Mouse (Mus musculus) fibroblast of lung, adult 2 months (primary cell): ENCODE measurements around the gene Olfr222.
"Not testable (repeated sequence)": the region's sequence is repeated elsewhere in the genome, so short reads cannot be mapped to it uniquely, and the experiment has no call there.

Experiments
- DNase-seq: peaks from one replicate; pipeline ENCODE4 v3.0.0-alpha.2; 2011; ENCODE audit warnings: low read depth

Gene Olfr222

DNA sequence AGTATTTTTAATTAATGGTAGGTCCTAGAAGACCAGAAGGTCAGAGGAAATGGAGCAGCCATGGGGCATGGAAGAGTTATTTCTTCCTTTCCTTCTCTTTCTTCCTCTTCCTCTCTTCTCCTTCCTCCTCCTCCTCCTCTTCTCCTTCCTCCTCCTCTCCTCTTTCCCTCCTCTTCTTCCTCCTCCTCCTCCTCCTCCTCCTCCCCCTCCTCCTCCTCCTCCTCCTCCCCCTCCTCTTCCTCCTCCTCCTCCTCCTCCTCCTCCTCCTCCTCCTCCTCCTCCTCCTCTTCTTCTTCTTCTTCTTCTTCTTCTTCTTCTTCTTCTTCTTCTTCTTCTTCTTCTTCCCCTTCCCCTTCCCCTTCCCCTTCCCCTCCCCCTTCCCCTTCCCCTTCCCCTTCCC, at the start of gene Olfr222:
Olfr222 (minus strand) TSS at position 101 of the 400 bp plus-strand sequence.
- DNase-seq: not testable (repeated sequence)

DNA sequence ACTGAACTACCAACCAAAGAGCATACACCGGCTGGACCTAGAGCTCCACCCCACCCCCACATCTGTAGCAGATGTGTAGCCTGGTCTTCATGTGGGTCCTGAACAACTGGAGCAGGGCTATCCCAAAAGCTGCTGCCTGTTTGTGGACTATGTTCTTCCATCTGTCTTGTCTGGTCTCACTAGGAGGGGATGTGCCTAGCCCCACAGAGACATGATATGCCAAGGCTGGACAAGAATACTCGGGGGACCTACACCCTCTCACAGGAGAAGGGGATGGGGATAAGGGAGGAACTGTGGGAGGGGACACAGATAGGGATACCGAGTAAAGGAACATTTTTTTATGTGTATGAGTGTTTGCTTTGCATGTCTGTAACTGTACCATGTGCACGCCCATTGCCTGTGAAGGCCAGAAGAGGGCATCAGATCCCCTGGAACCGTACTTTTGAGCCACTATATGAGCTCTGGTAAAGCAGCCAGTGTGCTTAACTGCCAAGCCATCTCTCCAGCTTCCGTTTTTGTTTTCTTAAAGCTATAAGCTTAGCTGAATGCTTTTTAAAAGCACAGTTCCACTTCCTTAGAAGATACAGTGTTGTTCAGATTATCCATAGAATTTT, 48.1 kb upstream of the Olfr222 start:
- DNase-seq: no peak

DNA sequence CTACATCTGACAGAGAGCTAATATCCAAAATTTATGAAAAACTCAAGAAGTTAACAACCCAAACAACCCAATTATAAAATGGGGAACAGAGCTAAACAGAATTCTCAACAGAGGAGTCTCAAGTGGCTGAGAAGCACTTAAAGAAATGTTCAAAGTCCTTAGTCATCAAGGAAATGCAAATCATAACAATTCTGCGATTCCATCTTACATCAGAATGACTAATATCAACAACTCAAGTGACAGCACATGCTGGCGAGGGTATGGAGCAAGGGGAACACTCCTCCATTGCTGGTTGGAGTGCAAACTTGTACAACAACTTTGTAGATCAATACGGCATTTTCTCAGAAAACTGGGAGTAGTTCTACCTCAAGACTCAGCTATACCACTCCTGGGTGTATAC, 46.2 kb upstream of the Olfr222 start:
- no peak for DNase-seq

DNA sequence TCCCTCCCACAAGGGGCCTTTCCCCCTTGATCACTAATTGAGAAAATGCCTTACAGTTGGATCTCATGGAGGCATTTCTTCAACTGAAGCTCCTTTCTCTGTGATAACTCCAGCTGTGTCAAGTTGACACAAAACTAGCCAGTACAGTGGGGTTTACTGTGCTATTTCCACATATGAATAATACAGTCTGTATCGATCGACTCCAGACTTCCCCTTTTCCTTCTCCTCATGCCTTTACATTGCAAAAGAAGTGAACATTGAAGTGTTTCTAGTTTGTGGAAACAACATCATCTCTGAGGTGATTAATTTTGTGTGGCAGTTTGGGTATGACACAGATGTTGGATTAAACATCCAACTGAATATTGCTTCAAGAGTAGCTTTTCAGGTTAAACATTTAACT, 41.0 kb upstream of the Olfr222 start:
- DNase-seq: not testable (repeated sequence)

DNA sequence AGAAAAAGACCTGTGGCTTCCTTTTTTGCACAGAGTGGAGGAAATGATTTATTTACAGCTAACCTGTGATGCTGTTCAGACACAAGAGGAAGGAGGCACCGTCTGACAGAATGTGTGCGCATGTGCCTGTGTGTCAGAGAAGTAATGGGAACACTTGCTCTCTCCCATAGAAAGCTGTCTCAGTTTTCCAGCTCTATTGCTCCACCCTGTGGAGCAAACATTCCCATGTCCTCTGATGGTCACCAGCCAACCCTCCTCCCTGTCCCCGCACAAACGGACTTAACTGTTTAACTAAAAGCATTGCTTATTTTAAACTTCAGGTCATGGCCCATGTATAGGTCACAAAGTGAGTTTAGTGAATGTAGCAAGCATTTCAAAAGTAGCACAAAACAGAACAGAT, 38.1 kb upstream of the Olfr222 start:
- DNase-seq: peak; percentile 63

DNA sequence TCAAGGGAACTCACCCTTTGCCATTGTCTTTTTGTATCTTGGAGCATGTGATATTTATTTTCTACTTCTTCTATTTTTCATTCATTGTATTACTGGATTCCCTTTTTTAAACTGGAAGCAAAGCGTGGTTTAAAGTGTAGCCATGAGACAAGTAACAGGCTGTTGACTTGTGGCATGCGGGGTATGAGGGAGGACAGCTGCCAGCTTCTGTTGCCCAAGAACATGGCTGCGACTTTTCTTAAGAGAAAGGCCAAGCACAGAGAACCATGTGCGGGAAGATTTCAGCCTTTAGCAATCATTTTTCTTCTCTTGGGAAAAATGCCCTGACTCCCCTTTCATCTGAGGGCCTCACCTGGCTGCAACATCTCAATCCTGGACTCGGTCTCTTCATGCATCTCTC, 35.6 kb upstream of the Olfr222 start:
- DNase-seq: no peak

DNA sequence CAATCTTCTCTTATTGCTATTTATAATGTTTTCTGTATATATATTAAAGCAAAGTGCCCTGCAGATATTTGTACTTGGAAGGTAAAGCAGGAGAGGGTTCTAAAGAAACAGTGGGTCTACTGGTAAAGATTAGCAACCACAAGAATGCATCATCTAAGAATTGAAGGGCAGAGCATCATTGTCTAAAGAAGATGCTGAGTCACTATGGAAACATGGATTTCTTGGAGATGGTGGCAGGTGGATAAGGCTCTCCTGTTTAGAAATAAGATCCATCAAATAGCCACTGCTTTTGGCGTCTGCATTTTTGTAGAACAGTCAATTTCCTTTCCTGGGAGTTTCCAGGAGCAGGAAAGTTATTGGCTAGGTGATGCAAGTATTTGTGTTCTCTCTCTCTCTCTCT, 26.3 kb upstream of the Olfr222 start:
- no peak for DNase-seq

DNA sequence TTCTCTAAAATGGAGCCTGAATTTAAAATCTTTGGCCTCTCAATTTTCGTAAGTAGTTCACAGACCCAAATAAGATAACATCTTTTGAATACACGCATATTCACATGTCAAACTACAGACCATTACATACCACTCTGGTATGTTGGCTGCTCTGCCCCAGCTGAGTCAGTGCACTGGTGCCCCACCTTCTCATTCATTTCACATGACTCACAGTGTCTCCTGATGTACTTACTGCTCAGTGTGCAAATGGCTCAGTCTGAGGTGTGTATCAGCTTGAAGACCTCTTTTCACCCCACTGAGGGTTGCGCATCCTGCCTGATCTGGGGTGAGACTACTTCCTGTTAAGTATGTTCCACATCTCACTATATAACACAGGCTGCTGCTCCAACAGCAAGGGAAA, 24.8 kb upstream of the Olfr222 start:
- DNase-seq: peak; percentile 75

DNA sequence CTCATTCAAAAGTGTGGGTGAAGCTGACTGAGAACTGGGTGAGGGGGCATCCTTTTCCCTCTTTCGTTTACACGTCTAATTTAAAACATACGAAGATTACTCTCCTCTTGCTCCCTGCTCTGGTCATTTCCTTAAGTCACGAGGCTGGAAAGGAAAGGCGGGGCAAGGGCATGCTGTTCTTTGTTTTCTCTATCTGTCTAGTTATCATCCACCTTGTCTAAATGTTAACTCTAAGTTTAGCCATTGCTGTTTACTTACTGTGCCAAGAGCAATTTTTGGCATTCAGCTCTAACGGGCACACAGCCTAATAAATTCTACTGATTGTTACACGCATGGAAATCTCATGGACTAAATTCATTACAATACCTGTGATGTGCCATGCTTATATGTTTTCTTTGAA, 23.2 kb upstream of the Olfr222 start:
- no peak for DNase-seq

DNA sequence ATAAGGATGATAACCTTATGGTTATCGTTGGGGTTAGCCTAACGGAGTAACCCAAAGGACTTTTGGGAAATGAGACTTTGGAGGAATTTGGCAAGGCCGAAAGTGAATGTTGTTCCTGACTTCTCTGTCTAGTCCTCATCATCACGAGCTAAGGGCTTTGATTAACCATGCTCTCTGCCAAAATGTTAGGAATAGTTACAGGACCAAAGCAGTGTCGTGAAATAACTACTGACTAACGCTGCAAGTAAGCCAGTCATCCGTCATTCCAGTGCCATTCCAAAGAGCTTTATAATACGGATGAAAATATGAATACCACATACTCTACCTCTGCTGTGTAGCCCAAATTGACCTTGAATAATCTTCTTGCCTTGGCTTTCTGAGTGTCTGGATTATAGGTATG, 20.9 kb upstream of the Olfr222 start:
- DNase-seq: no peak

DNA sequence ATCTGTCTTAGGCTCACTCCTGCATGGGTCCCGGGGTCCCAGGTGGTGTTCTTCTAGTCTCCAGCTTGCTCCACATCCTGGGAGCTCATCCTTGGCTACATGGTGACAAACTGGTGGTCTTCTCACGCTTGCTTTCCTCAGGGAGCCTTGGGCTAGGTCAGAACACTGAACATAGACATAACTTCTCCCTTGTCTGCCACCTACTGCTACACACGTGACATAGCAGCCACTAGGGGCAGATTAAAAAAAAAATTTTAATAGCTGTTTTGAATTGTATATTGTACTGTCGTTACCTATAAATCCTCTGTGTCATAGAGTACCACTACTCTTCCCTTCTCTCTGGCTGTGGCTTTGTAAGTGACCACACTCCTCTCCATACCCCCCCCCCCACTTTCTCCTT, 20.1 kb upstream of the Olfr222 start:
- no peak for DNase-seq

DNA sequence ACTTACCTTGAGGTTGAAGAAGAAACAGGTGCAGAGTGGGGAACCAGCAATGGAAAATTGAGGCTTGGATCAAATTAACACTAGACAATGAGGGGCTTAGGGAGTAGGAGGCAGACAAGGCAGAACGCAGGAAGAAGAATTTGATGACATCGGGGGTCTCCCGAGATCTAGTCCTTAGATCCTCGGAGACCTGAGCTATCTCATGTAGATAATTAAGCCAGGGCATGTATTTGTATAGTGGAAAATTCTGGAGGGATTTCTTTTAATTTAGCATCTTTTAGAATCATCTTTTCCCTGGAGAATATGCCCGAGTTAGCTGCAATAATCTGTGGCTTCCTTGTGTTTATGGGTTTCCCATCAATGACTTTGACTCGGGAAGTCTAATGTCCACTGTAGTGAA, 17.2 kb upstream of the Olfr222 start, which contains the start of gene Olfr223:
Olfr223 (minus strand) TSS at position 101 of the 400 bp plus-strand sequence.
- no peak for DNase-seq

DNA sequence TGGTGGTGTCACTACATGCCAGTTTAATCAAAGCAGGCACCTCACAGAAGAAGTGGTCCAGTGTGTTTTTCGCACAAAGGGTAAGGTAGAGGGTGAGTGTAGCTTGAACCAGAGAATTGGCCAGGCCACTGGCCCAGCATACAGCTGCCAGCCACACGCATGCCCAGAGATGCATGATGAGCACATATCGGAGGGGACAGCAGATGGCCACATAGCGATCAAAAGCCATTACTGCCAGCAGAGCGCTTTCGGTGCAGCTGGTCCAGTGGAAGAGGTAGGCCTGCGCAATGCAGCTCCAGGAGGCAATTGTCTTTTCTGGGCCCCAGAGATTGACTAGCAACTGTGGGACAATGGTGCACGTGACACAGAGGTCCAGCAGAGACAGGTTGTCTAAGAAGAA, 13.5 kb upstream of the Olfr222 start:
- DNase-seq: no peak

DNA sequence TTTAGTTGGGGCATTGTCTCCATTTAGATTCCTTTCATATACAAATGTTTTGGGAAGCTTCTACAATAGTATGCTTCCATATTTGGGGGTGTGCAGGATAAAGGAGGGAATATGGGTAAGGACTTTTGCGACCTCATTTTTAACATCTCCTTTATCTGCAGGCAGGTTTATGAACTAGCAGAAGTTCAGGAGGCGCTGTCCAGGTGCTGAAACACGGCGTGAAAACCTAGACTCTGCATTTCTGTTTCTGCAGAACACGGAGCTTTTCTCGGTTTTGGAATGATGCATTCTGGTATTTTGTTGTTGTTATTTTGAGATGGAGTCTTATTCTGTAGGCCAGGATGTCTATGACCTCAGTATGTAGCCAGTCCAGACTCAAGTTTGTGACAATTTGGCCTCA, 8.5 kb upstream of the Olfr222 start:
- no peak for DNase-seq

DNA sequence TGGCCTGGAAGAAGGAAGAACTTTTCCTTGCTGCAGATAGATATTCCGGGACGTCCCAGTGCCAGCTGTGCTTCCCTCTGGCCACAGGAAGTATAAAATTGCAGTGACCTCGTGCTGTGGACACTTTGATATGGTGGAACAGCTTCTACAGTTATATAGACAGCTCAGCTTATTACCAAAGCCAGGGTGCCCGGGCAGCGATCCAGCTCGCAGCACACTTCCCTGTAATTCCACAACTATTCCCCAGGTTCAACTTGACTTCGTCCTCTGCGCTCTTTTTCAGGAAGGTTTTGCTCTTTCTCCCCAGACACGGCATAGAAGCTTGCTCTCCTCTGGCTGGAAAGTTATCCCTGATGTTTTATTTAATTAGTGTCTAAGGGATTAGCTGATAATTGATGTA, 309 bp downstream of the Olfr222 start:
- no peak for DNase-seq

DNA sequence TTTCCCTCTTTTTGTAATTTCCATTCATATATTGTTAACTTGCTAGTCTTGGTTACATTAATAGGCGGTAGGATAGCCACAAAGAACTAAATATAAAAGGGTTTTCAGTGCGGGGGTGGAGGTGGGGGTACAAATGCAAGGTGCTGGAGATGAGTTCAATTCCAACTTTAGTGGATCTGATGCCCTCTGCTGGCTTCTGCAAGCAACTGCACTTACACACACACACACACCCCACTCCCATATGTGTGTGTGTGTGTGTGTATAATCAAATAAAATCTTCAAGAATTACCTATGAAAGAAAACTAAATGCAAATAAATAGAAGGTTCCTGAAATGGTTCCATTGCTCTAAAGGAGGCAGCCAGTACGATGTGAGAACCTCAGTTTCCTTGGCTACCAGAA, 6.7 kb downstream of the Olfr222 start:
- DNase-seq: no peak

DNA sequence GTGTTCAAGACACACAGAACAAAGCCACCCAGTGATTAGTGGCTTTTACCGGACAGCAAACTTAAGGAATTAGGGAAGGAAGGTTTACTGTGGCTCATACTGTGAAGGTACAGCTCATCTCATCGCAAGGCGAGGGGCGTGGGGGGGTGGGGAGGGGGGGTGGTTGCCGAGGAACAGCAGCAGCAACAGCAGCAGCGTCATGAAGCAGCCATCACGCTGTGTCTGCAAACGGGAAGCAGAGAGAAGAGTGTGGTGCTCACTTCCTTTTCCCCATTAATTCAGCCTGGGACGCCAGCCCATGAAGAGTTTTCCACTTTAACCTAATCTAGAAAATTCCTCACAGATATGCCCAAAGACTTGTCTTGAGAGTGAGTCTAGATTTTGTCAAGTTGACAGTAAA, 13.2 kb downstream of the Olfr222 start:
- no peak for DNase-seq

DNA sequence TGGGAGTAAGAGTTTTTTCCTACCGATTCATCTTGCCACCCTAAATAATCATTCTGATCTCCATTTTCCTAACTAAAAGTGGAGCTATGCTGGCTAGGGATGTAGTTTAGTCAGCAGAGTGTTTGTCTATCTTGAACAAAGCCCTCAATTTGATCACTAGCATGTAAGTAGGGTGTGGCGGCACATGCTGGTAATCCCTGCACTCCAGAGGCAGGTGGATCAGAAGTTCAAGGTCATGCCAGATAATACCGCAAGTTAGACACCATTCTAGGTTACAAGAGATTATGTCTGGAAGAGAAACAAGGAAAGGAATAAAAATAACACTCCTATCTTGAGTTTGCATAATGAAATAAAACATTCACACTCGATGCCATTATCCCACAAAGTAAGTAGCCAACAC, 13.7 kb downstream of the Olfr222 start:
- no peak for DNase-seq

DNA sequence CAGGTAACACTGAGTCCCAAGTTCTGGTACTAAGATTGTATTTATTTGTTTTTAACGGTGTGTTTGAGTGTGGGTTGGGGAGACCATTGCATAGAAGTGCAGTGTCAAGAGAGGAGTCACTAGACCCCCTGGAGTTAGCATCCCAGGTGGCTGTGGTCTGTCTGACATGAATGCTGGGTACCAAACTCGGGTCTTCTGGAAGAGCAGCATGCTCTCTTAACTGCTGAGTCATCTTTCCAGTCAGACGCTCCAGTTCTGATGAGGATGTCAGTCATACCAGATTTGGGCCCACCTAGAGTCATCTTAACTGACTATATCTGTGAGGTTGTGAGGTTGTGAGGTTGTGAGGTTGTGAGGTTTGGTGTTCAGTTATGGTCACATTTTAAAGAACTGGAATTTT, 15.1 kb downstream of the Olfr222 start:
- DNase-seq: no peak

DNA sequence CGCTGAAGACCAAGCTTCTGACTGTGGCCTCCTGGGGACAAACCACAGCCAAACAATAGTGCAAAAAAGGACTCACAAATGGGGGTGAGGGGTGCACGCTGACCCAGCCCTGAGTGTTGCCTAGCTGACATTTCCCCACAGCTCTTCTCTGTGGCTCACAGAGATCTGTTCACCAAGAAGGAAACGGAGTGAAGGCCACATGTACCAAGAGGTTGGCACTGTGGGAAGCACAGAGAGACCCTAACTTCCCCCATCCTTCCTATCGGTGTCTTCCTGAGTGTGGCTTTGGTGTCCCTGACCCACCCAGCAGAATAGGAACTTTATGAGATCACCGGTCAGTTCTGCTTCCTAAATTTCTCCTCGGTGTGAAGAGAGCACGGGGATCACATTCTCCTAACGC, 21.5 kb downstream of the Olfr222 start:
- no peak for DNase-seq

DNA sequence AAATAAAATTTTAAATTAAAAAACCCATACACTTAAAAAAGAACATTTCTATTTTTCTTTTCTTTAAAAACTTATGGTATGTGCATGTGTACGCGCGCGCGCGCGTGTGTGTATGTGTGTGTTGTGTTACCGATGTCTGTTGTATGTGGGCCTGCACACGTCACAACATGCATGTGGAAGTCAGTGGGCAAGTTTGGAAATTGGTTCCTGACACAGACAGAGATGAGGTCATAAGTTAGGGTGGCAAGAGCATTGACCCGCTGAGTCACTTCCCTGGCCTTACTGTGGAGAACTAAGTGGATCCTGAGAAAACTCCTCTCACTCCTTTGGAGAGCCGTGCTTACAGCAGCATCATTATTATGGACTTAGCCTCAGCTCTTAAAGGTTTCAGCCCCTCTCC, 21.9 kb downstream of the Olfr222 start:
- no peak for DNase-seq

DNA sequence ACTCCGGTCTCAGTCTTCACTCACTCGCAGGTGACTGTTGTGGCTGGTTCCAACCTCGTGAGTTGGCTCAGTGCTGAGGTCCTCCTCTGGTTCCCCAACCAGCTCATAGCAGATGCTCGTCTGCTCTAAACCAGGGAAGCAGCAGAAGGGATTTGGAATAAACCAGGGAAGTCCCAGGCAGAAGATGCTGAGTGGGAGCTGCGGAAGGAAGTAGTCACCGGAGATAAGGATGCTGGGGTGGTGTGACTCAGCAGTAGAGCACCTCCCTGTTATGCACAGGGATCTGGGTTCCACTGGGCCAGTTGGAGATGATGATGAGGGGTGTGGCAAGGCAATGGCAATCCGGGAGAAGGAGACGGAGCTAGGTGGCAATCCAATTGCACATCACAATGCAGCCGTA, 32.0 kb downstream of the Olfr222 start:
- no peak for DNase-seq

DNA sequence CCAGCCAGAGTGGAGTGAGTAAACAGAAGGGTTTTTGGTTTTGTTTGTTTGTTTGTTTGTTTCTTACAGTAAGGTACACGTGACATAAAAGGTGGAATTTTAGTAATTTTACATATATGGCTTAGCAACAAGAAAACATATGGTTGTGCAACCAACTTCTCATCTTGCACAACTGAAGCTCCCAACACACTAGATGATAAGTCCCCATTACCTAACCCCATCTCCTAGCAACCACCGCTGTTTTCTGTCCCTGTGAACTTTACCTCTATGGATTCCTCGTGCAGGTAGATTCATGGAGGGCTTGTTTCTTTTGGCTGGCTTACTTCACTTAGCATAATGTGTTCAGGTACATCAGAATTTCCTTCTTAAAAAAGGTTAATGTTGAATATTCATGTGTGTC, 32.7 kb downstream of the Olfr222 start:
- DNase-seq: no peak

DNA sequence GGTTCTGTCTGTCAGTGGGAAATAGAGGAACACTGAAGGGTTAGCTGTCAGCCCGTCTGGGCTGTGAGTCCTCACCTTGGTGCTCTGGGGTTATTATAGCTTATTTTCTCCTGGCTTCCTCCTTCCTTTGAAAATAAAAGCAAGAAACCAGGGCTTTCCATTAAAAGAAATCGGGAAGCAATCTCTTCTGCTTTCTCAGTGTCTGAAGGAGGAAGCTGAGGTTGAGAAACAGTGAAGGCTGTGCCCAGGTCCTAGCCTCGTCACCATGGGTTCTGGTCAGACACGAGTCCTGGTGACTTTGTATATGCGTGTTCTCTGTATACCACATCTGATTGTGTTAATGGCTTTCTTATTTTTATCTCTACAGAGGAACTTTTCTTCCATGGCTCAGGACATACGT, 33.6 kb downstream of the Olfr222 start:
- DNase-seq: no peak

DNA sequence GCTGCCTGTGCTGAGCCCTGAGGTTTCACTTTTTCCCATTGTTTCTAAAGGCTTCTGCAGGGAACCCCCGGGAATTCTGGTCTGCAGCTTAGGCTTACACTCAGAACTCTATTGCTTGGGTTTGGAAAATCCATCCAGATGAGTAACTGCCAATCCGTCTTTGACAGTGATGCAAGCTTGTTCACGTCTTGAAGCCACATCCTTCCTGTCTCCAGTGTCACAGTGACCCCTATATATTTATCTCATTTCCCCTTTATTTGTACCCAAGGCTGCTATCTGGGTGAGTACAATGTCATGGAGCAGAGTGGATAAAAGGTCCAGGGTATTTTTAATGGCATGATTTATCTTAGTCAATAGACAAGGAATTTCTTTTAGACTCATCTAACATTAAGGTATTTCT, 34.7 kb downstream of the Olfr222 start, which contains the start of gene Nlrp3:
Nlrp3 (plus strand) TSS at position 245 of the 400 bp plus-strand sequence.
- DNase-seq: no peak
